Mouse (Mus musculus) MEL-GATA-1-ER (cell line): ENCODE measurements around the gene Lrrc4c.

ENCODE experiments used
- DNase-seq: peaks from one replicate; pipeline ENCODE4 v3.0.0-alpha.2; 2012; ENCODE audit warnings: low read depth; ENCODE audit errors: extremely low read depth

The Lrrc4c gene

GRCm38 (mm10) chr2:96796681-96797385, 478.9 kb downstream of the Lrrc4c start:
- DNase-seq, result no peak

GRCm38 (mm10) chr2:96850839-96851396, 532.9 kb downstream of the Lrrc4c start:
- DNase-seq, result no peak

GRCm38 (mm10) chr2:96853797-96854196, 535.8 kb downstream of the Lrrc4c start:
- DNase-seq, result no peak

DNA sequence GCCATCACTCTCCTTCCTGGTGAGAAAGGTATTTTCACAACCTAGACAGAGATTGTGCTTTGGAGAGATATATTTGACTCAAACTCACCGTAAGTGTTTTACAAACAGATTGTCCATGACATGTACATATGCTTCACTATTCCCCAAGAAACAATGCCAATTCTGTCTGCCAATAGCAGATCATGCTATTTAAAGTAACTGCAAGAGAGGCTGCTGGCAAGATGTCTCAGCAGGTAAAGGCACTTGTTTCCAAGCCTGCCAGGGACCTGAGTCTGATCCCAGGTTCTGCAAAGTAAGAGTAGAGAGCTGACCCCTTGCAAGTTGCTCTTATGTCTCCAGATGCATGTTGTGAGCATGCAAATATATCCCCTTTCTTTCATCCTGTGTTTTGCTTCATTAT, 558.1 kb downstream of the Lrrc4c start:
- no peak for DNase-seq

DNA sequence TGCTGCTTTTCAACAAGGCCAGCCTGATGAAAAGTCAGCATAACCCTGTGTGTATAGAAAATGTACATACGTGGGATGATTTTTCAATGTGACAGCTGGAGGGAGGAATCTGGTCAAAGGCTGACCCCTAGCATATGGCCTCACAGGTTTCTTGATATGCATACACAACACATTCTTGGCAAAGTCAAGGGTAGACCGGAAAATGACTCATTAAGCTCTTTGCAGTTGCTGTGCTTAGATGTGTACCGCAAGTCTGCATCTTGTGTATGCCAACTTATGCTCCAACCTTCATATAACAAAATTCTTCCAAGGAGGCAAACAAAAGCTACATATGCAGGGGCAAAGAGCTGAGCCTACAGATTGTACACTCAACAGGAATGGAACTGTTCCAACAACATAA, 631.6 kb downstream of the Lrrc4c start:
- no peak for DNase-seq

GRCm38 (mm10) chr2:96999521-96999920, 681.6 kb downstream of the Lrrc4c start:
- no peak for DNase-seq

GRCm38 (mm10) chr2:97018319-97018718, 700.4 kb downstream of the Lrrc4c start:
- no peak for DNase-seq

GRCm38 (mm10) chr2:97026991-97027390, 709.0 kb downstream of the Lrrc4c start:
- DNase-seq, result no peak

DNA sequence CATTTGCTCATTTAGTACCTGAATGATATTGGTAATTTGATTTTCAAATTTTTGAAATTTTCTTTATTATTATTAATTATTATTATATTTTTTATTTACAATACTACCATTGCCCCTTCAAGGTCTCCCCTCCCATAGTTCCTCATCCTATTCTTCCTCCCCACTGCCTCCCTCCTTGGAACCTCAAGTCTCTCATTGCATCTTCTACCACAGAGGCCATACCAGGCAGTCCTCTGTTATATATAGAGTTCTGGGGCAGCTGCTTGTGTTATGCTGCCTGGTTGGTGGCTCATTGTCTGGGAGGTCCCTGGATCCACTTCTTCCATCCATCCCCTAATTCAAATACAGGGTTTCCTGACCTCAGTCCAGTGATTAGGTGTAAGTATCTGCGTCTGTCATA, 709.6 kb downstream of the Lrrc4c start:
- no peak for DNase-seq

- no peak for DNase-seq
Measured at GRCm38 (mm10) chr2:97036401-97036800, 718.4 kb downstream of the Lrrc4c start.

GRCm38 (mm10) chr2:97037024-97037814, 719.2 kb downstream of the Lrrc4c start:
- no peak for DNase-seq

DNA sequence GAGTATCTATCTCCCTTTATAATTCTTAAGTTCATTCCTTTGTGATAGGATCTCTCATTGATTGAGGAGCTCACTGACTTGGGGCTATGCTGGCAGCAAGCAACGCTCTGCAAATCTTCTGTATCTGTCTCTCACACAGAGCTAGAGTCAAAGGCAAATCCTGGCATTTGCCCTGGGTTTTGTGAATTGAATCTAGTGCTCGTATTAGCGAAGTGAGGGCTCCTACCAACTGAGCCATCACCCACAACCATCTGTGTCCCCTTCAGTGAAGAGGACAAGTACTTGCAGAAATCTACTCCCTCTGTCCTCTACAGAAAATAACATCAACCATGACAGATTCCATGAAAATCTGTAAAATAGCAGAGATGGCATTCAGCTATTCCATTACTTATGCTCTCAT, 726.0 kb downstream of the Lrrc4c start:
- no peak for DNase-seq

DNA sequence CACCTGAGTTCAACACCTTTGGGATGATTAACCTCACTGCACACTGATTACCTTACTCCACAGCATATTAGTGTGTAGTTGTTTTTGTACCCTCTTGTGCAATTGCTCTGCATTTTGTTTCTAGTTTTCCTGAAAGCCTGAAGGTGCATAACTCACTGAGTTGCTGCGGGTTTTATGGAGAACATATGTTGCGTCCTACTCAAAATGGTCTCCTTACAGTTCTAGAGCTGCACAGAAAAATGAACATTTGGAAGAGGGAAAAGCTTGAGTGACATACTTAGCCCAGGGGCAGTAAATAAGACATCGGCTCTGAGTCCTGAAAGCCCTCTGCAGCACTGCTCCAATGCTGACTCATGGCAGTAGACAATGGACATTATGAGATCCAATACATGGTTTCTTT, 727.7 kb downstream of the Lrrc4c start:
- no peak for DNase-seq

DNA sequence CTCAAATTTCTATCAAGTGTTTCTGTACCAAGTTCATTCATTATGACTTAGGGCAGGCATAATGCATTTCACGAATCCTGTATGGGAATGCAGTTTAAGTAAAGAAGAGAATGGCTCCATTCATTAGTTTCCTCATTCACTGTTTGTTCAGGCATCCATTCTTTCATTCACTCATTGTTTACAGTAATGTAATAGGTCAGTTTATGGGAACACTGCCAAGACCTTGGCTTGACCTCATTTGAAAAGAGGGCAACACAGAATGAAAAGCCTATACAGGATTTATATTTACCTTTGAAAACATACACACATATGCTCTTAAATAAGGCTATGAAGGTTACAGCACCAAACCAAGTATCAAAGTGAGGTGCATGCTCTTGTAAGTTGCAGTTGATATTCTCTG, 762.2 kb downstream of the Lrrc4c start:
- no peak for DNase-seq

- no peak for DNase-seq
Measured at GRCm38 (mm10) chr2:97097965-97098364, 780.0 kb downstream of the Lrrc4c start.

DNA sequence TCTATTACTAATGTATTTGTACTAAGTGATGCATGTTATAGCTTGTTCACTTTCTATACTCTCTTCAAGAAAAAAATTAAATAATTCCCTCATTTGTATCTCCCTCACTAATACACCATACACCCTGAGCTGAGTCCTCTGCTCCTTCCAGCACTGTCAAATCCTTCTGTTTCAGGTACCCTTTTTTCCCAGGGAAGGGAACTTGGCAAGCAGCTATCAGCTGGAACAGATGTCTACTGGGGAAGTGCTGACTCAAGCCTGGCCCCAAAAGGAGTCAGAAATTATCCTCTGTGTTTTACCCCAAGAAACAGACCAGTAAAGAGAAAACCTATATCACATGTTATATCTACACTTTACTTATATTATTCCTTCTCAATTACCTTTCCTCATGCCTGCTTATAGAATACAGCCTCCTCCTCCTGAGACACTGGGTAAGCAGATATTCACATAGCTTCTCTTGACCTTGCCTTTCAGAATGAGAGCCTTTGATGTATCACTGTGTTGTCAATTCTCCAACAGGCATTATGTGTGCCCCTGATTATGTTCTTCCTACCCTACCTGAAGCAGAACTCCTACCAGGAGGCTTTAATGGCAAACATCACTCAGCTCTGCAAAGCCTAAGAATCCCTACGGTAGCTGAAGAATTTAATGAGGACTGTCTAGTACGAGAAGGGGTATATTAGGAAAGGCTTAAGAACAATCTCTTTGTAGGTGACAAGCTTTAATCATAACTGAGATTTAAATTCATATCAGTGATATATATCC, 785.6 kb downstream of the Lrrc4c start:
- peak; percentile 8 for DNase-seq

DNA sequence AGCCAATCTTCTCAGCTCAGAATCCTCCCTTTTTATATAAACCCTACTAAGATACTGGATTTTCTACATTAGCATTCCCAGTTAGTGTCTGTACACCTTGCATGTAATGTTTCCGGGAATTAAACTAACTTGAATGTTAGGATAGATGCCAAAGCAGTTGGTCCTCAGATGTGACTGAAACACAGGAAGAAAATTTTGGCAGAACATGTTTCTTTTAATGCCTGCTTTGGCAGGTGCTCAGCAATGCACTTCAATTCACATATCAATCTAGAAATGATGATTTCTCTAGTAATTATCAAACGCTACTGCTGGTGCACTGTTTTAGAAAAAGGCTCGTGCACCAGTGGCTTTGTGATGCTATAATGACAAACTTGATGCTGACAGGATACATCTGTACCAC, 806.3 kb downstream of the Lrrc4c start:
- DNase-seq, result no peak

GRCm38 (mm10) chr2:97138454-97138853, 820.5 kb downstream of the Lrrc4c start:
- DNase-seq, result no peak

- DNase-seq, result no peak
Measured at GRCm38 (mm10) chr2:97151626-97152194, 833.7 kb downstream of the Lrrc4c start.

- no peak for DNase-seq
Measured at GRCm38 (mm10) chr2:97165745-97166144, 847.8 kb downstream of the Lrrc4c start.

GRCm38 (mm10) chr2:97178399-97178798, 860.4 kb downstream of the Lrrc4c start:
- DNase-seq, result no peak
